Mouse (Mus musculus) urinary bladder, postnatal 25 days (tissue): ENCODE results near the gene Hist1h2aa.

Source experiments
- DNase-seq: peaks from one replicate; pipeline ENCODE4 v3.0.0; 2022; ENCODE audit warnings: low spot score

Hist1h2aa gene

GRCm38 (mm10) chr13:23942861-23943260 is 8.6 kb downstream of the Hist1h2aa start:
- no peak for DNase-seq

GRCm38 (mm10) chr13:23946254-23946653 is 12.0 kb downstream of the Hist1h2aa start:
- DNase-seq: no peak

- no peak for DNase-seq
These were observed 15.4 kb downstream of the Hist1h2aa start for GRCm38 (mm10) chr13:23949484-23950246.

GRCm38 (mm10) chr13:23950928-23951327 is 16.7 kb downstream of the Hist1h2aa start:
- DNase-seq: no peak

- no peak for DNase-seq
These were observed 25.5 kb downstream of the Hist1h2aa start for GRCm38 (mm10) chr13:23959776-23960175.

- DNase-seq: no peak
These were observed 30.6 kb downstream of the Hist1h2aa start for GRCm38 (mm10) chr13:23964909-23965308.

- no peak for DNase-seq
These were observed 37.6 kb downstream of the Hist1h2aa start for GRCm38 (mm10) chr13:23971870-23972269.

GRCm38 (mm10) chr13:23972271-23972670 is 38.0 kb downstream of the Hist1h2aa start:
- no peak for DNase-seq
